Mouse (Mus musculus): ENCODE results near the gene B4galt1. TPM values are rescaled to one million over a fixed set of nuclear protein-coding genes. Genes with fewer than 3 reads are reported as not detected.

B4galt1 gene
- polyA plus RNA-seq, 1 experiment from 2014 or later: 7.6 TPM

- H3K4me3 ChIP-seq (replicated peaks; ENCODE audit: low read depth, low read length): no peak overlapping the region
- peaks cover 23% of the 10 kb centered on the region for H3K4me1 ChIP-seq (ENCODE audit: control insufficient read depth, insufficient read depth, low read length)
- WGBS: 89% methylated on average over 3 of the region's 3 CpGs
- ATAC-seq (ENCODE audit: low FRiP score, low TSS enrichment) (no peak), DNase-seq (no peak)
- no peak overlapping the region for H3K27ac ChIP-seq (replicated peaks; ENCODE audit: low read depth, low read length)
- no peaks in the 10 kb centered on the region for H3K9me3 ChIP-seq (ENCODE audit: control insufficient read depth, low read length)
- H3K27me3 ChIP-seq (ENCODE audit: control insufficient read depth, insufficient read depth, low read length): no peaks in the 10 kb centered on the region
- no peak overlapping the region for H3K9ac ChIP-seq (replicated peaks; ENCODE audit: low read length)
- H3K4me2 ChIP-seq (ENCODE audit: low read length): no peak overlapping the region
- H3K36me3 ChIP-seq (ENCODE audit: control insufficient read depth, insufficient read depth, low read length): no peaks in the 10 kb centered on the region
Observed at GRCm38 (mm10) chr4:40849518-40849917, 4.3 kb downstream of the B4galt1 start.

- H3K4me1 ChIP-seq (ENCODE audit: control insufficient read depth, insufficient read depth, low read length): peaks cover 24% of the 10 kb centered on the region
- WGBS: 71% methylated on average over 8 of the region's 8 CpGs
- ATAC-seq (ENCODE audit: low FRiP score, low TSS enrichment) (no peak), DNase-seq (no peak)
- H3K27me3 ChIP-seq (ENCODE audit: control insufficient read depth, insufficient read depth, low read length): no peaks in the 10 kb centered on the region
- no peak overlapping the region for H3K4me3 ChIP-seq (replicated peaks; ENCODE audit: low read depth, low read length)
- no peak overlapping the region for H3K4me2 ChIP-seq (ENCODE audit: low read length)
- H3K9me3 ChIP-seq (ENCODE audit: control insufficient read depth, low read length): no peaks in the 10 kb centered on the region
- H3K9ac ChIP-seq (replicated peaks; ENCODE audit: low read length): no peak overlapping the region
- H3K36me3 ChIP-seq (ENCODE audit: control insufficient read depth, insufficient read depth, low read length): no peaks in the 10 kb centered on the region
- no peak overlapping the region for H3K27ac ChIP-seq (replicated peaks; ENCODE audit: low read depth, low read length)
Observed at GRCm38 (mm10) chr4:40848246-40848645, 5.6 kb downstream of the B4galt1 start.

- no peak overlapping the region for H3K4me3 ChIP-seq (replicated peaks; ENCODE audit: low read depth, low read length)
- no peak overlapping the region for H3K9ac ChIP-seq (replicated peaks; ENCODE audit: low read length)
- no peak for ATAC-seq (ENCODE audit: low FRiP score, low TSS enrichment)
- no peaks in the 10 kb centered on the region for H3K36me3 ChIP-seq (ENCODE audit: control insufficient read depth, insufficient read depth, low read length)
- no peak for DNase-seq
- no peak overlapping the region for H3K27ac ChIP-seq (replicated peaks; ENCODE audit: low read depth, low read length)
- no peak overlapping the region for H3K4me2 ChIP-seq (ENCODE audit: low read length)
- 96% methylated on average over 4 of the region's 4 CpGs for WGBS
- no peaks in the 10 kb centered on the region for H3K9me3 ChIP-seq (ENCODE audit: control insufficient read depth, low read length)
- peaks cover 15% of the 10 kb centered on the region for H3K4me1 ChIP-seq (ENCODE audit: control insufficient read depth, insufficient read depth, low read length)
- no peaks in the 10 kb centered on the region for H3K27me3 ChIP-seq (ENCODE audit: control insufficient read depth, insufficient read depth, low read length)
Observed at GRCm38 (mm10) chr4:40847160-40847559, 6.6 kb downstream of the B4galt1 start.

- DNase-seq (no peak), ATAC-seq (ENCODE audit: low FRiP score, low TSS enrichment) (no peak)
- Histone ChIP-seq H3K9me3 (ENCODE audit: control insufficient read depth, low read length) (no peaks in the 10 kb centered on the region), H3K27ac (replicated peaks; ENCODE audit: low read depth, low read length) (no peak overlapping the region), H3K27me3 (ENCODE audit: control insufficient read depth, insufficient read depth, low read length) (no peaks in the 10 kb centered on the region), H3K4me2 (ENCODE audit: low read length) (no peak overlapping the region), H3K4me1 (ENCODE audit: control insufficient read depth, insufficient read depth, low read length) (peaks cover 8% of the 10 kb centered on the region; the same call in 1 of the 2 replicates), H3K4me3 (replicated peaks; ENCODE audit: low read depth, low read length) (no peak overlapping the region), H3K36me3 (ENCODE audit: control insufficient read depth, insufficient read depth, low read length) (no peaks in the 10 kb centered on the region), H3K9ac (replicated peaks; ENCODE audit: low read length) (no peak overlapping the region)
- WGBS: 93% methylated on average over 7 of the region's 7 CpGs
Observed at GRCm38 (mm10) chr4:40846143-40846931, 7.5 kb downstream of the B4galt1 start.

- Histone ChIP-seq H3K36me3 (ENCODE audit: control insufficient read depth, insufficient read depth, low read length) (no peaks in the 10 kb centered on the region), H3K4me1 (ENCODE audit: control insufficient read depth, insufficient read depth, low read length) (0 out of 2 replicates have a peak, but pooled peaks cover 8% of the 10 kb centered on the region), H3K4me2 (ENCODE audit: low read length) (no peak overlapping the region), H3K27me3 (ENCODE audit: control insufficient read depth, insufficient read depth, low read length) (no peaks in the 10 kb centered on the region), H3K4me3 (replicated peaks; ENCODE audit: low read depth, low read length) (no peak overlapping the region), H3K9ac (replicated peaks; ENCODE audit: low read length) (no peak overlapping the region), H3K9me3 (ENCODE audit: control insufficient read depth, low read length) (no peaks in the 10 kb centered on the region), H3K27ac (replicated peaks; ENCODE audit: low read depth, low read length) (peak overlapping the region; percentile 57; the same call in 1 of the 2 replicates)
- ATAC-seq (ENCODE audit: low FRiP score, low TSS enrichment): no peak
- DNase-seq: peak; percentile 13
- whole genome bisulfite sequencing: 46% methylated on average over 12 of the region's 12 CpGs
Observed at GRCm38 (mm10) chr4:40844811-40845751, 8.7 kb downstream of the B4galt1 start.

- ATAC-seq (ENCODE audit: low FRiP score, low TSS enrichment): no peak
- Histone ChIP-seq H3K4me1 (ENCODE audit: control insufficient read depth, insufficient read depth, low read length) (0 out of 2 replicates have a peak, but pooled peaks cover 8% of the 10 kb centered on the region), H3K9ac (replicated peaks; ENCODE audit: low read length) (no peak overlapping the region), H3K4me3 (replicated peaks; ENCODE audit: low read depth, low read length) (no peak overlapping the region), H3K36me3 (ENCODE audit: control insufficient read depth, insufficient read depth, low read length) (no peaks in the 10 kb centered on the region), H3K27me3 (ENCODE audit: control insufficient read depth, insufficient read depth, low read length) (no peaks in the 10 kb centered on the region), H3K9me3 (ENCODE audit: control insufficient read depth, low read length) (no peaks in the 10 kb centered on the region), H3K4me2 (ENCODE audit: low read length) (no peak overlapping the region), H3K27ac (replicated peaks; ENCODE audit: low read depth, low read length) (peak overlapping the region; percentile 57; the same call in 1 of the 2 replicates)
- DNase-seq: peak; percentile 34
- WGBS: 14% methylated on average over 5 of the region's 5 CpGs
Observed at GRCm38 (mm10) chr4:40844251-40844721, 9.5 kb downstream of the B4galt1 start.

- no peak overlapping the region for H3K27ac ChIP-seq (replicated peaks; ENCODE audit: low read depth, low read length)
- H3K9ac ChIP-seq (replicated peaks; ENCODE audit: low read length): no peak overlapping the region
- H3K4me3 ChIP-seq (replicated peaks; ENCODE audit: low read depth, low read length): no peak overlapping the region
- 73% methylated on average over 8 of the region's 8 CpGs for WGBS
- H3K27me3 ChIP-seq (ENCODE audit: control insufficient read depth, insufficient read depth, low read length): no peaks in the 10 kb centered on the region
- no peaks in the 10 kb centered on the region for H3K36me3 ChIP-seq (ENCODE audit: control insufficient read depth, insufficient read depth, low read length)
- H3K4me2 ChIP-seq (ENCODE audit: low read length): no peak overlapping the region
- no peak for DNase-seq
- no peak for ATAC-seq (ENCODE audit: low FRiP score, low TSS enrichment)
- H3K9me3 ChIP-seq (ENCODE audit: control insufficient read depth, low read length): no peaks in the 10 kb centered on the region
- 0 out of 2 replicates have a peak, but pooled peaks cover 8% of the 10 kb centered on the region for H3K4me1 ChIP-seq (ENCODE audit: control insufficient read depth, insufficient read depth, low read length)
Observed at GRCm38 (mm10) chr4:40843726-40844125, 10.1 kb downstream of the B4galt1 start.

- no peaks in the 10 kb centered on the region for H3K36me3 ChIP-seq (ENCODE audit: control insufficient read depth, insufficient read depth, low read length)
- no peak overlapping the region for H3K9ac ChIP-seq (replicated peaks; ENCODE audit: low read length)
- H3K27me3 ChIP-seq (ENCODE audit: control insufficient read depth, insufficient read depth, low read length): no peaks in the 10 kb centered on the region
- peaks cover 12% of the 10 kb centered on the region; the same call in 1 of the 2 replicates for H3K4me1 ChIP-seq (ENCODE audit: control insufficient read depth, insufficient read depth, low read length)
- no peak overlapping the region for H3K27ac ChIP-seq (replicated peaks; ENCODE audit: low read depth, low read length)
- no peak overlapping the region for H3K4me3 ChIP-seq (replicated peaks; ENCODE audit: low read depth, low read length)
- ATAC-seq (ENCODE audit: low FRiP score, low TSS enrichment): no peak
- no peak for DNase-seq
- H3K9me3 ChIP-seq (ENCODE audit: control insufficient read depth, low read length): no peaks in the 10 kb centered on the region
- WGBS: 91% methylated on average over 2 of the region's 2 CpGs
- no peak overlapping the region for H3K4me2 ChIP-seq (ENCODE audit: low read length)
Observed at GRCm38 (mm10) chr4:40840448-40840847, 13.4 kb downstream of the B4galt1 start.
